Mouse (Mus musculus): ENCODE measurements around the gene Arhgef10l. TPM values are rescaled to one million over a fixed set of nuclear protein-coding genes. Genes with fewer than 3 reads are reported as not detected.

Arhgef10l gene
- total RNA-seq, 2 experiments from 2014 or later = 44.3 to 53.6 TPM

Small RNAs within 50 kb of the gene (microRNA-seq; reads per million reads assigned to microRNA genes)
- 0 reads per million in 2 experiments for gene Gm23045

Other genes starting within 250 kb of the Arhgef10l start
- gene Rcc2, start 34.5 kb upstream of the Arhgef10l start, total RNA-seq (2021) = 10 to 100 TPM; 67.2 to 69.5 TPM
- under 1 TPM; 0.55 to 0.77 TPM for gene Padi6, start 76.6 kb upstream of the Arhgef10l start, total RNA-seq (2021)
- not detected for gene Padi4, start 108.2 kb upstream of the Arhgef10l start, total RNA-seq (2021)
- under 1 TPM in 1 of 2 experiments, not detected in 1; 0.11 TPM for gene Padi3, start 144.6 kb upstream of the Arhgef10l start, total RNA-seq (2021)
- gene Padi1, start 179.8 kb upstream of the Arhgef10l start, total RNA-seq (2021) = not detected
- 1 to 10 TPM; 5.7 to 8.1 TPM for gene Padi2, start 240.3 kb upstream of the Arhgef10l start, total RNA-seq (2021)